Mouse (Mus musculus) ES-Bruce4 (cell line): ENCODE measurements around the gene Srgap3.

Experiments used
- CTCF ChIP-seq: IDR thresholded peaks from one replicate; pipeline ENCODE4 v1.8.1; 2011; ENCODE audit warnings: low read depth, low read length
- EP300 ChIP-seq: IDR thresholded peaks from 2 replicates; pipeline ENCODE4 v1.6.1; 2011; ENCODE audit warnings: low read depth, low read length; ENCODE audit not compliant: insufficient read depth
- POLR2A ChIP-seq: IDR thresholded peaks from one replicate; pipeline ENCODE4 v1.8.1; 2011; ENCODE audit warnings: low read length; ENCODE audit not compliant: insufficient read depth

GRCm38 (mm10) chr6:112818403-112818901 lies 128.6 kb downstream of the Srgap3 start:
- TF ChIP-seq CTCF: no peak
- TF ChIP-seq POLR2A: no peak
- no peak for TF ChIP-seq EP300
